7 mouse cellular contexts compared by ENCODE assay signal in the genomic region with DNA sequence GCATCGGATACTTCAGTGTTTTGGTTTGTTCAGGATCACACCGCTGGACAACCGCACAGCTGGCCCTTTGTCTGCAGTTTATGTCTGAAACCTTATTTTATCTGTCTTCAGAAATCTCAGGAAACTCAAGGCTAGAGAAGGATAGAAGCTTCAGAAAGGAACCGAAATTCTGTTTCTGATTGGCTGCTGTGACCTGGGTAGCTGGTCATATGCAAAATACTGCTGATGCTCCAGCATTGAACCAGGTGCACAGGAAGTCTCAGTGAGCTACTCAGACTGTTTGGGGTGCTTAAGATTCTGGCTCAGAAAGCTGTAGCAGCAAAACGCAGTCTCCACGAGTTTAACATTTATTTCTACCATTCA. TPM values are rescaled to one million over a fixed set of nuclear protein-coding genes. Genes with fewer than 3 reads are reported as not detected.
DNase-seq lines count a peak whose midpoint lies in the region; ATAC-seq lines count a peak whose summit lies in the region.

No protein-coding gene starts in this region.

- peak overlapping the region; percentile 89 for H3K27ac ChIP-seq in hindbrain, embryonic 14.5 days
- H3K27ac ChIP-seq in midbrain, embryonic 10.5 days (replicated peaks) = peak overlapping the region; percentile 96

- H3K9ac ChIP-seq in hindbrain, embryonic 14.5 days = peak overlapping the region; percentile 92

- H3K9me3 ChIP-seq in hindbrain, embryonic 14.5 days (ENCODE audit: control insufficient read depth, low read length) = no peaks in the 10 kb centered on the region
- no peaks in the 10 kb centered on the region for H3K9me3 ChIP-seq in midbrain, embryonic 10.5 days (replicated peaks)

- no peaks in the 10 kb centered on the region for H3K27me3 ChIP-seq in hindbrain, embryonic 14.5 days (ENCODE audit: control insufficient read depth, insufficient read depth, low read length)
- no peaks in the 10 kb centered on the region for H3K27me3 ChIP-seq in midbrain, embryonic 10.5 days (ENCODE audit: low read depth, poor library complexity, severe bottlenecking)

- WGBS in hindbrain, embryonic 14.5 days = 1% methylated on average over 6 of the region's 6 CpGs
- under 1% methylated on average over 6 of the region's 6 CpGs for WGBS in midbrain, embryonic 10.5 days

- peak; percentile 64 for ATAC-seq in common myeloid progenitor, adult 5-6 weeks (replicated peaks; ENCODE audit: low read depth, poor library complexity, severe bottlenecking)
- ATAC-seq in hindbrain, embryonic 14.5 days (ENCODE audit: low FRiP score) = peak; percentile 75

- peak overlapping the region; percentile 56 for H3K4me2 ChIP-seq in hindbrain, embryonic 14.5 days (replicated peaks)

- DNase-seq in thymus, adult 18-20 months = peak; percentile 28 to 68
- no peak for DNase-seq in thymus, postnatal 4 days
- peak; percentile 58 for DNase-seq in hindbrain, embryonic 14.5 days (ENCODE audit: low spot score)
- DNase-seq in midbrain, embryonic 10.5 days (ENCODE audit: low spot score) = no peak
- DNase-seq in urinary bladder, postnatal 25 days (ENCODE audit: low spot score) = no peak
- DNase-seq in ovary, postnatal 10 days (ENCODE audit: low spot score) = no peak

- no peaks in the 10 kb centered on the region for H3K36me3 ChIP-seq in hindbrain, embryonic 14.5 days (replicated peaks; ENCODE audit: control insufficient read depth, insufficient read depth)
- peaks cover 4% of the 10 kb centered on the region; the same call in 1 of the 2 replicates for H3K36me3 ChIP-seq in midbrain, embryonic 10.5 days

- H3K4me3 ChIP-seq in hindbrain, embryonic 14.5 days (replicated peaks; ENCODE audit: low read length) = peak overlapping the region; percentile 91
- H3K4me3 ChIP-seq in midbrain, embryonic 10.5 days = peak overlapping the region; percentile 90

- peaks cover 14% of the 10 kb centered on the region; the same call in 1 of the 2 replicates for H3K4me1 ChIP-seq in hindbrain, embryonic 14.5 days (replicated peaks; ENCODE audit: control insufficient read depth, insufficient read depth, low read length)
- peaks cover 12% of the 10 kb centered on the region for H3K4me1 ChIP-seq in midbrain, embryonic 10.5 days

RNA-seq across cellular contexts. Expression of a gene that starts 0.4 kb away (rescaled TPM):
- 13.7 and 14.2 TPM in 2 replicates for total RNA-seq in common myeloid progenitor, adult 5-6 weeks (2017)
- 7.1 and 7.2 TPM in 2 replicates for polyA plus RNA-seq in hindbrain, embryonic 14.5 days (2014; fragmentation: Nextera tagmentation; extraction: Ambion mirVana)
- polyA plus RNA-seq in midbrain, embryonic 10.5 days (2016; fragmentation: Nextera tagmentation; extraction: Ambion mirVana) = 8.7 and 9.8 TPM in 2 replicates

Comparison
In these comparisons a context has a peak if more than half of its experiments do, and no peak if none do; other contexts are left out.
1. DNase-seq: peak in thymus, adult 18-20 months (2 of 2) and hindbrain, embryonic 14.5 days (single experiment); none in thymus, postnatal 4 days (single experiment), midbrain, embryonic 10.5 days (single experiment), urinary bladder, postnatal 25 days (single experiment) and ovary, postnatal 10 days (single experiment).